Mouse (Mus musculus) midbrain, embryonic 13.5 days (tissue): ENCODE measurements around the gene Cyb5r1. TPM values are rescaled to one million over a fixed set of nuclear protein-coding genes. Genes with fewer than 3 reads are reported as not detected.
A peak's percentile ranks its signal among the peaks of the same experiment; 100 is the strongest.

Experiments used
- ATAC-seq: fragments of 200-750 bp; cut with Nextera tagmentation; 2 replicates; pipeline ENCODE4 v1.8.0; 2017; ENCODE audit warnings: mild to moderate bottlenecking, moderate TSS enrichment, moderate library complexity
- H3K27ac ChIP-seq: fragments of 300-500 bp; sonication (generic); 2 replicates; pipeline ENCODE4 v1.5.1; 2015; ENCODE audit warnings: inconsistent platforms, mild to moderate bottlenecking, moderate library complexity
- H3K27me3 ChIP-seq: fragments of 300-500 bp; sonication (generic); 2 replicates; pipeline ENCODE4 v1.6.1; 2015; ENCODE audit warnings: mild to moderate bottlenecking, inconsistent platforms
- H3K36me3 ChIP-seq: fragments of 300-500 bp; sonication (generic); 2 replicates; pipeline ENCODE4 v1.6.1; 2015; ENCODE audit warnings: mild to moderate bottlenecking, inconsistent platforms
- H3K4me1 ChIP-seq: fragments of 300-500 bp; sonication (generic); replicated peaks from 2 replicates; pipeline ENCODE4 v1.6.1; 2015; ENCODE audit warnings: inconsistent platforms
- H3K4me2 ChIP-seq: fragments of 300-500 bp; sonication (generic); replicated peaks from 2 replicates; pipeline ENCODE4 v1.6.1; 2015; ENCODE audit warnings: moderate library complexity, mild to moderate bottlenecking, inconsistent platforms
- H3K4me3 ChIP-seq: fragments of 300-500 bp; sonication (generic); replicated peaks from 2 replicates; pipeline ENCODE4 v1.5.1; 2015; ENCODE audit warnings: mild to moderate bottlenecking, inconsistent platforms
- H3K9ac ChIP-seq: fragments of 300-500 bp; sonication (generic); replicated peaks from 2 replicates; pipeline ENCODE4 v1.6.1; 2015; ENCODE audit warnings: mild to moderate bottlenecking, inconsistent platforms
- H3K9me3 ChIP-seq: fragments of 300-500 bp; sonication (generic); 2 replicates; pipeline ENCODE4 v1.6.1; 2016; ENCODE audit warnings: mild to moderate bottlenecking, inconsistent platforms
- WGBS: fragments of 180-500 bp; shearing (Covaris S2); methylation state at CpG from one replicate; pipeline ENCODE4 v1.1.7; 2015; 5-methylcytosine and 5-hydroxymethylcytosine counted together
- polyA plus RNA-seq: library from polyadenylated mRNA; unstranded; fragments of >200 nt; fragmentation: Nextera tagmentation; extraction: Ambion mirVana; gene quantifications from 2 replicates; pipeline ENCODE4 v1.2.1, GENCODE M21; 2015

The Cyb5r1 gene
- 16.9 and 18.2 TPM in 2 replicates for polyA plus RNA-seq

DNA sequence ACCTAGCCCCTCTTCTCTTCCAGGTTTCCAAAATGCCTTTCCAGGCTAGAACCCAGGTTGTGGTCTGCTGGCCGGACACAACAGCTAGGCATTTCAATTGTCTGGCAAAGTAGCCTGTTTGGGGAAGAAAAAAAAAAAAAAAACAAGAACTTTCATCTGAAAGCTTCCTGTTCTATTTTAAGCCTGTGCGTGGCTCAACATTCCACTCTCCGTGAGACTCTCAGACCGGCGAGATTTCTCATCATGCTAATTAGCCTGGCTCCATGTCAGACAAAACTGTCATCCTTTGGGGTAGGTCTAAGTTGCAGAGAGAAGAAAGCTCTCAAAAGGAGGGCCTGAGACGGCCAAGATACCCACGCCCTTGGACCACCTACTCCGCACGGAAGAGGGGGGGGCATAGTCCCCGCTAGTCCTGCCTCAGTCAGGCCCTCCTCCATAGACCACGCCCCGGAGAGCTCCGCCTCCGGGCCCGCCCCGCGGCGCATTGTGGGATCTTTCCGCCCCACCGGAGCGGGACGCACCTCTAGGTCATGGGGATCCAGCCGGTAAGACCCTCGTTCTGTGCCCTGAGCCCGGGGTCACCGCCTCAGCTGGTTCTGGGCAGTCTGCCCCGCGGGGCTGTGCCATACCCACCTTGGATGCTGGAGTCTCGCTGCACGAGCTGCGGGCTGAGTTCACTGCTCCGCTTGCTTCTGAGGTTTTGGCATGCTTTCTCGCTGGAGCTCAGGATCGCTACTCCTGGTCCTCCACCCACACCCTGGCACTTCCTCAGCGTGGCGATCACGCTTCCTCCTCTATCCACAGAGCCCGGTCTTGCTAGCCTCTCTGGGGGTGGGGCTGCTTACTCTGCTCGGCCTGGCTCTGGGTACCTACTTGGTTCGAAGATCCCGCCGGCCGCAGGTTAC is at the start of gene Cyb5r1:
Gene Cyb5r1 (plus strand): TSS at position 51 of the 905 bp plus-strand sequence.
- 2% methylated on average over 43 of the region's 43 CpGs for WGBS
- Histone ChIP-seq H3K36me3 (peaks cover 27% of the 10 kb centered on the region), H3K4me2 (peak within 1 kb of the TSS; percentile 81), H3K4me3 (peak within 1 kb of the TSS; percentile 69), H3K4me1 (peaks cover 9% of the 10 kb centered on the region), H3K27me3 (no peaks in the 10 kb centered on the region), H3K27ac (0 out of 2 replicates have a peak within 1 kb of the TSS, but pooled peaks have one; percentile 20), H3K9ac (peak within 1 kb of the TSS; percentile 69), H3K9me3 (no peaks in the 10 kb centered on the region)
- peak; percentile 96 for ATAC-seq

DNA sequence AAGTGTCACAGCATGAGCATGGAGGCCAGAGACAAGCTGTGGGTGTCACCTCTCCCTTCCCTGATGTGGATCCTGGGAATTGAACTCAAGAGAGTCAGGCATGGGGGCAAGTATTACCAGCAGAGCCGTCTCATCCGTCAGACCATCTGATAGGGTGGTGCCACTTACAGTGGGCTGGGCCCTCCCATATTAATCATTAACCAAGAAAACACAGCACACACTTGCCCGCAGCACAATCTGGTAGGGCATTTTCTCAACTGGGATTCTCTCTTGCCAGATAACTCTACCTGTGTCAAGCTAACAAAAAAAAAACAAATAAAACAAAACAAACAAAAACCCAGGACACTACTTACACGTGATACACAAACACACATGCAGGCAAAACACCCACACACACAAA is 47.9 kb upstream of the Cyb5r1 start:
- peaks cover 62% of the 10 kb centered on the region for H3K36me3 ChIP-seq
- H3K9me3 ChIP-seq: no peaks in the 10 kb centered on the region

DNA sequence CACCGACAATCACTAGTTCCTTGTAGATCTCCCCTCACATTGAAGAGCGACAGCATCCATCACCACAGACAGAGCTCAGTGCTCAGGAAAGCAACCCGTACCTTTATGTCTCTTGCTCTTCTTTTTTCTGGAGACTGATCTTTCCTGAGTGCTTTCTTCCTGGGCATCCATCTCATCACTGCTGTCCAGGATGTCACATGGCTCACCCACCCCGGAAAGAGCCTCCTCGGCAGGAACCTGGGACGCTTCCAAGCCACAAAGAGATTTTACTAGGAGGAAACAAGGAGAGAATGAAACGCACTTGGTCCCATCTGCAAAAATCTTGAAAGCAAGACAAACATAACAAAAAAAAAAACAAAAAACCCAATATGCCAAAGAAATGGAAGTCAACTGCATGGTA is 44.7 kb upstream of the Cyb5r1 start:
- ATAC-seq: no peak
- Histone ChIP-seq H3K27ac (no peak overlapping the region), H3K9me3 (no peaks in the 10 kb centered on the region), H3K36me3 (peaks cover 31% of the 10 kb centered on the region), H3K4me3 (peak overlapping the region; percentile 86), H3K27me3 (no peaks in the 10 kb centered on the region; the same call in 1 of the 2 replicates), H3K4me1 (peaks cover 27% of the 10 kb centered on the region), H3K9ac (peak overlapping the region; percentile 95), H3K4me2 (peak overlapping the region; percentile 92)
- 88% methylated on average over 7 of the region's 7 CpGs for WGBS

More for the DNA sequence above, 47.9 kb upstream of the Cyb5r1 start:
- Histone ChIP-seq H3K27ac (no peak overlapping the region), H3K4me3 (no peak overlapping the region), H3K4me1 (peaks cover 26% of the 10 kb centered on the region), H3K27me3 (no peaks in the 10 kb centered on the region), H3K9ac (no peak overlapping the region), H3K4me2 (no peak overlapping the region)
- WGBS: 94% methylated on average over 4 of the region's 4 CpGs
- ATAC-seq: no peak

DNA sequence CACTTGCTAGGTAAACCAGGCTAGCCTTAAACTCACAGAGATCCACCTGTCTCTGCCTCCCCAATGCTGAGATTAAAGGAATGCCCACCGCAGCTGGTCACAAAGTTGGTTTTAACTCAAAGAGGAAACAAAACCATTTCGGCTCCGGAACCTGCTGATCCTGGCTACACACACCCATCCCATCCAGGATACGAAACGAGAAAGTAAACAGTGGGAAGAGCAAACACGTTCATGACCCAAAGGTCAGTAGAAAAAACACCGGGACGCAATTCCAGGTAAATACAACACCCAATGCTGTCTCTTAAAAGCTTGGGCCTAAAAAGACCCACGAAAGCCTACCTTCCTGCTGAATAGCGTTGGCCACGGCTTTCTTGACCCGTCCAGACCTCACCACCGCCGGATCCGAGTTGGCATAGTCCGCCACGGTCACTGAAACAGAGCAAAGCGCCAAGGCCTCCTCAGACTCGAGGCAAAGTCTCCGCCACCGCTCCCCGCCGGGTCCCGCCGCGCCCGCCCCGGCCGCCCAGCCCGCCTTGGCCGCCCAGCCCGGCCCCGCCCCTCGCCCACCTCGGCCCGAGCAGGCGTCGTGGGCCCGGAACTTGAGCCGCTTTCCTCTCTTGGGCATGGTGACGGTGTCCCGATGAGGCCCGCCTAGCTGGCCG is 44.0 kb upstream of the Cyb5r1 start:
- Histone ChIP-seq H3K4me2 (peak overlapping the region; percentile 92), H3K9me3 (no peaks in the 10 kb centered on the region), H3K27ac (peak overlapping the region; percentile 83), H3K4me1 (peaks cover 27% of the 10 kb centered on the region), H3K36me3 (peaks cover 24% of the 10 kb centered on the region), H3K4me3 (peak overlapping the region; percentile 86), H3K9ac (peak overlapping the region; percentile 95), H3K27me3 (no peaks in the 10 kb centered on the region; the same call in 1 of the 2 replicates)
- WGBS: 2% methylated on average over 36 of the region's 44 CpGs
- ATAC-seq: peak; percentile 90

DNA sequence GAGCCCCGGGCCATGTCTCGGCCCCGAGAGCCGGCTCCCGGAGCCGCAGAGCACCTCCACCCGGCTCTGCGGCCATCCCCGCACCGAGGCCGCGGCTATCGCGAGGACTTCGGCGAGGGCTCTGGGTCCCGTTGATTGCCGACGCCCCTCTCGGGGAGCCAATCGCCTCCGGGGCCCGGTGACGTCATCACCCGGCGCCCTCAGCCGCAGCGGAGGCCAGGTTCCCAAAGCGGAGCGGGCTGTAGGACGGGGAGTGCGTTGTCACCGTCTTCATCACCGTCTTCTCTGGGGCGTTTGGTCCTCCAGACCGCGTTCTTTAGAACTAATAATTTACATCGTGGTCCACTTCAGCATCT is 43.5 kb upstream of the Cyb5r1 start, which contains the start of gene Tmem183a:
Gene Tmem183a (minus strand): TSS at position 123 of the 356 bp plus-strand sequence.
- Histone ChIP-seq H3K4me3 (peak within 1 kb of the TSS; percentile 86), H3K4me2 (peak within 1 kb of the TSS; percentile 92)
- ATAC-seq: peak; percentile 99

DNA sequence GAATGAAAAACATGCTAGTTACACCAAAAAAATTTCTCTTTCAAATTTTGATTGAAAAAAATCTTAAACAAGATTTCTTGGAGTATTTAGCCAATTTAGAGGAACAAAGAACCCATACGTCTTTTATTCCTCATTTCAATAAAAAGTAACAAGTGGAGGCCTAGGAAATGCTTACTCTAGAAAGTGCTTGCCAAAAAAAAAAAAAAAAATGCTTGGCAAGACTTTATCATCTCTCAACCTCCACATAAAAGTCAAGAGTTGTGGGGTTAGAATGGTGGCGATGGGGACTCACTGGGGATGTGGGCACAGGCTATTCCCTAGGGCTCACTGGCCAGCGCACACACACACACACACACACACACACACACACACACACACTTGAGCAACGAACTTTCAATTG is 42.2 kb upstream of the Cyb5r1 start:
- ATAC-seq: no peak
- Histone ChIP-seq H3K9ac (no peak overlapping the region), H3K4me1 (peaks cover 27% of the 10 kb centered on the region), H3K4me3 (no peak overlapping the region), H3K4me2 (no peak overlapping the region), H3K27ac (no peak overlapping the region), H3K36me3 (peaks cover 14% of the 10 kb centered on the region), H3K9me3 (no peaks in the 10 kb centered on the region), H3K27me3 (no peaks in the 10 kb centered on the region; the same call in 1 of the 2 replicates)
- WGBS: 82% methylated on average over 4 of the region's 4 CpGs

More for the DNA sequence above, 43.5 kb upstream of the Cyb5r1 start, which contains the start of gene Tmem183a:
- peaks cover 27% of the 10 kb centered on the region for H3K4me1 ChIP-seq
- H3K9me3 ChIP-seq: no peaks in the 10 kb centered on the region
- no peaks in the 10 kb centered on the region; the same call in 1 of the 2 replicates for H3K27me3 ChIP-seq
- peak within 1 kb of the TSS; percentile 83 for H3K27ac ChIP-seq
- peak within 1 kb of the TSS; percentile 95 for H3K9ac ChIP-seq
- WGBS: 0% methylated on average over 38 of the region's 38 CpGs
- peaks cover 23% of the 10 kb centered on the region for H3K36me3 ChIP-seq

DNA sequence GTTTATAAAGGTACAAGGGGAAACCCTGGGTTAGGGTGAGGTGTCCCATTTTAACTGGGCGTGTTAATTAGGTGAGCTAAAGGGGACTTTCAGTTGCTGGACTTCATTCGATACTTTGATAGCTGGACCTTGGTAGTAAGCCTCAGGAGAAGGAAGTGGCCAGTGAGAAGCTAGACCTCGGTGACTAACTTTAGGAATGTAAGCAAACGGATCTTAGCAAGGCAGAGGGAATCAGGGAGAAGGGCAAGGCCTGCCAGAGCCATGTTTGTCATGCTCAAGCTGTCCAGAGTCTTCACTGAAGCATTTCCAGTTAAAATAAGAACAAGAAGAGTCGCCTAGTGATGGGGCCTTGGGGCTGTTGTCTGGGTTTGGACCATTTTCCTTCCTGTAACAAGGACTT is 39.9 kb upstream of the Cyb5r1 start:
- 70% methylated on average over 5 of the region's 5 CpGs for WGBS
- Histone ChIP-seq H3K9me3 (0 out of 2 replicates have a peak, but pooled peaks cover 7% of the 10 kb centered on the region), H3K9ac (no peak overlapping the region), H3K4me2 (no peak overlapping the region), H3K4me3 (no peak overlapping the region), H3K27me3 (no peaks in the 10 kb centered on the region; the same call in 1 of the 2 replicates), H3K36me3 (no peaks in the 10 kb centered on the region), H3K27ac (no peak overlapping the region), H3K4me1 (peaks cover 11% of the 10 kb centered on the region)
- ATAC-seq: no peak

DNA sequence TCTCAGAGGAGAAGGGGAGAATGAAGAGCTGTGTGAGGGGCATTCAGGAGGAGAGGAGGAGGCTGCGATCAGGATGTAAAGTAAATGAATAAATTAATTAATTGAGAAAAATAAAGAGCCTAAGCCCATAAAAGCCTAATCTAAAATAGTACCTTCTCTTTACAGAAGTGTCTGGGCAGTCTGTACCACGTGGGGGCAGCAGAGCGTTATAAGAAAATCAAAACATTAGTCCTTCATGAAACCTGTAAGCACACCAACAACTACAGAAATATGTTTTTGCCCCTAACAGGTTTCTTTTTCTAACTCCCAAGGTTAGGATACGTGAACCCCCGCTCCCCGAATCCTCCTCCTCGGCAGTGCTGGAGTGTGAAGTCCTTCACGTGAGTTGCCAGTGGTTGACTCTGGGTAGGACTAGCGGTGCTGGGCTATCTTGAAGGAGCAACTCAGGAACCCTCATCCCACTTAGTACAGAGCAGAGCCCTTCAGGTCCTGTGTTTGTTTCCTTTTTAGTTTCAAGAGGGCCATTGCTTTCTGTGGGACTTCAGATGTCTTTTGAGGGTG is 36.5 kb upstream of the Cyb5r1 start:
- no peak for ATAC-seq
- Histone ChIP-seq H3K4me3 (no peak overlapping the region), H3K36me3 (no peaks in the 10 kb centered on the region), H3K27me3 (no peaks in the 10 kb centered on the region; the same call in 1 of the 2 replicates), H3K4me2 (no peak overlapping the region), H3K27ac (no peak overlapping the region), H3K4me1 (no peaks in the 10 kb centered on the region), H3K9me3 (peaks cover 11% of the 10 kb centered on the region; the same call in 1 of the 2 replicates), H3K9ac (no peak overlapping the region)
- 54% methylated on average over 9 of the region's 9 CpGs for WGBS

DNA sequence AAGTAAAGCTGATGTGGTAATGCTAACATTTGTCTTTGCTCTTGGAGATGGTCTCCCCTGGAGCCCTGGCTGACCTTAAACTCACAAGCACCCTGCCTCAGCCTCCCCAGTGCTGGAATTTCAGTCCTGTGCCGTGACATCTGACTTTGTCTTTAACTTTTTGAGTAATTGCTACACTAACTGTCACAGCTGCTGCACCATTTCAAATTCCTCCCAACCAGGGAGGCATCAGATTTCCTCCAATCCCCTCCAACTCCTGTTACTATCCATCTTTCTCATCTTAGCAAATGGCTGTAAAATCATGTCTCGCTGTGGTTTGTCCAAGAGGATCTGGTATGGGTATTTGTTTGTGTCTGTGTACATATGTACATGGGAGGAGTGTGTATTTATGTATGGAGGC is 31.2 kb upstream of the Cyb5r1 start:
- WGBS: 76% methylated on average over 2 of the region's 2 CpGs
- no peak overlapping the region for H3K4me2 ChIP-seq
- no peak overlapping the region for H3K27ac ChIP-seq
- no peak for ATAC-seq
- no peaks in the 10 kb centered on the region for H3K27me3 ChIP-seq
- no peaks in the 10 kb centered on the region for H3K4me1 ChIP-seq
- no peak overlapping the region for H3K4me3 ChIP-seq
- peaks cover 11% of the 10 kb centered on the region; the same call in 1 of the 2 replicates for H3K9me3 ChIP-seq
- H3K9ac ChIP-seq: no peak overlapping the region
- no peaks in the 10 kb centered on the region for H3K36me3 ChIP-seq

DNA sequence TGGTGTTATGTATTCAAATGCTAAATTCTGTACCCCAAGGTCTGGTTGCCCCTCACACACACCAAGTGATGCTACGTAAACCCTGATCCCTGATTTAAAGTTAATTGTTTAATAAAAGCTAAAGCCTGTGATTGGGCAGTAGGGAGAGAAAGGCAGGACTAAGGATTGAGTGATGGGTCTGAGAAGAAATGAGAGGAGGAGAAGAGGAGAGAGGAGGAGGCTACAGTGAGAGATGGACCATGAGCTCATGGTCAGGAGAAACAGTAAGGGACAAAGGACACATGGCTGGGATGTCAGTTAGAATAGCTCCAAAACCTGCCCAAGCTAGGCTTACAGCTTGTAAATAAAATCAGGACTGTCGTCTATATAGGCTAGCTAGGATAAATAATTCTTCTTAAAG is 24.3 kb upstream of the Cyb5r1 start:
- Histone ChIP-seq H3K4me3 (no peak overlapping the region), H3K4me2 (no peak overlapping the region), H3K9me3 (no peaks in the 10 kb centered on the region), H3K27me3 (0 out of 2 replicates have a peak, but pooled peaks cover 5% of the 10 kb centered on the region), H3K9ac (no peak overlapping the region), H3K4me1 (peaks cover 10% of the 10 kb centered on the region; the same call in 1 of the 2 replicates), H3K36me3 (no peaks in the 10 kb centered on the region), H3K27ac (no peak overlapping the region)
- ATAC-seq: no peak
- 89% methylated on average over 2 of the region's 2 CpGs for WGBS

DNA sequence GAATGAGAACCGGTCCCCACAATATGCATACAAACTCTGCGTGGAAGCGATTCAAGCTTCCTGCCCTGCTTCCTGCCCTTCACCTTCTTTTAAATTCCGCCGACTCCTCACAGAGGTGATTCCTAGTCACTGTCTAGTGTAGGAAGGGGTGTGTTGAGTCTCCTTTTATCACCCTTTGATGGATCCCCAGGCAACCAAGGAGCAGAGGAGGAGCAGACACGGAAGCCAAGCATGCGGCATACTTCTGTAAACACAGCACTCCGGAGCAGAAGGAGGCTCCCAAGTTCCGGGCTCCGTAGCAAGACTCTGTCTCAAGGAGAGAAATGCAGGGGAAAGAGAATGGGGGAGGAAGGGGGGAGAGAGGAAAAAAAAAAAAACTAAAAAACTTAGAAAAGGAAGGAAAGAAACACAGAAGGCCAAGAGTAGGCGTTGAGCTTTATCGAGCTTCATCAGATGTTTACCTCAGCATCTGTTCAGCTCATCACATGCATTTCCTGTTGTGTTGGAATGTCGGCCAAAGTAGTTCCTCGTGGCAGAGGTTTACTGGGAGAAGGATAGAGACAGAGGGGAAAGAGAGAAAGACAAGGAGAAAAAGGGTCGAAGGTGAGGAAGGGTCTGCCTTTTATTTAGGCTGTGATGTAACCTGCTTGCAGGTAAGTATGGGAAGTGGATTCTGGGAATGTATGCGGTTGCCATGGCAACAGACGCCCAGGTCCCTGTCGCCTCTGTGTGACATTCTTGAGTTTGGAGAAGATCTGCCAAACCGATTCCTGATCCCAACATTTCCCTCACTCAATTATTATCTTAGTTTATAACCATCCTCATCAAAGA is 23.3 kb upstream of the Cyb5r1 start:
- Histone ChIP-seq H3K9me3 (no peaks in the 10 kb centered on the region), H3K27me3 (0 out of 2 replicates have a peak, but pooled peaks cover 5% of the 10 kb centered on the region), H3K4me1 (peaks cover 10% of the 10 kb centered on the region; the same call in 1 of the 2 replicates), H3K4me2 (peak overlapping the region; percentile 47), H3K36me3 (no peaks in the 10 kb centered on the region), H3K4me3 (peak overlapping the region; percentile 11), H3K9ac (no peak overlapping the region), H3K27ac (no peak overlapping the region)
- 16% methylated on average over 19 of the region's 19 CpGs for WGBS
- no peak for ATAC-seq
